ENCODE assay signal across 27 mouse cellular contexts in the genomic region with DNA sequence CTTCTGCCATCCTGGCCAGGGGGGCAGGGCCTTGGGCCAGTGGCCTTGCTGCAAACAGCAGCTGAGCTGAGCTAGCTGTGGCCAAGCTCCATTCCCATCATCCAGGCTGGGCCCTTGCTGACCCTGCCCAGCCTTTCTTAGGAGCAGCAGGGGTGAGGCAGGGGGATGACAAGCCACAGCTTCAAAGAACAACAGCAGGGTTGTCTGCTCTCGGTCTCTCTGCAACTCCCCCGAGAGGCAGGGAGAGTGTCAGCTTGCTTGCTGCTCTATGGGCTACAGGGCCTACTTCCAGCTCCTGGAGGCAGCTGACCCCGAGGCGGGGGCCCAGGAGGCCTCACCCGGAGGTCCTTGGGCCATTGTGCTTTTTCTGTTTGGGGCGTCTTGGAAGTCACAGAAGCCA. TPM values are rescaled to one million over a fixed set of nuclear protein-coding genes. Genes with fewer than 3 reads are reported as not detected.
DNase-seq lines count a peak whose midpoint lies in the region; ATAC-seq lines count a peak whose summit lies in the region.
"Had no signal": no experiment of that assay in that cellular context is flagged by ENCODE, and none has a peak within 500 bp of the region (broad histone marks: within the 10 kb centered on the region; RNA-seq: fewer than 3 reads in every experiment).

No protein-coding gene starts in this region.

- no peaks in the 10 kb centered on the region for H3K27me3 ChIP-seq in kidney, embryonic 14.5 days (ENCODE audit: control insufficient read depth, insufficient read depth, low read length)
- no peaks in the 10 kb centered on the region; the same call in 1 of the 2 replicates for H3K27me3 ChIP-seq in midbrain, embryonic 12.5 days
- H3K27me3 ChIP-seq in midbrain, embryonic 15.5 days (replicated peaks), result 0 out of 2 replicates have a peak, but pooled peaks cover 2% of the 10 kb centered on the region
- no peaks in the 10 kb centered on the region for H3K27me3 ChIP-seq in neural tube, embryonic 11.5 days (ENCODE audit: control insufficient read depth, insufficient read depth, low read length)
- H3K27me3 ChIP-seq: hindbrain, embryonic 12.5 days; limb, embryonic 13.5 days; lung, embryonic 15.5 days had no signal

- H3K9ac ChIP-seq in kidney, embryonic 14.5 days (ENCODE audit: low read depth, low read length), result no peak overlapping the region
- H3K9ac ChIP-seq in midbrain, embryonic 12.5 days (replicated peaks), result no peak overlapping the region
- H3K9ac ChIP-seq in midbrain, embryonic 15.5 days, result no peak overlapping the region
- H3K9ac ChIP-seq in neural tube, embryonic 11.5 days (ENCODE audit: low read length), result no peak overlapping the region; the same call in 1 of the 2 replicates
- H3K9ac ChIP-seq: forebrain, embryonic 12.5 days; hindbrain, embryonic 12.5 days; limb, embryonic 13.5 days; lung, embryonic 15.5 days had no signal

- H3K36me3 ChIP-seq in kidney, embryonic 14.5 days (ENCODE audit: control insufficient read depth, insufficient read depth, low read length), result no peaks in the 10 kb centered on the region
- H3K36me3 ChIP-seq in midbrain, embryonic 12.5 days, result no peaks in the 10 kb centered on the region
- H3K36me3 ChIP-seq in midbrain, embryonic 15.5 days (replicated peaks), result no peaks in the 10 kb centered on the region
- H3K36me3 ChIP-seq in neural tube, embryonic 11.5 days (ENCODE audit: control insufficient read depth, insufficient read depth, low read length), result no peaks in the 10 kb centered on the region
- H3K36me3 ChIP-seq: forebrain, embryonic 12.5 days; hindbrain, embryonic 12.5 days; limb, embryonic 13.5 days; lung, embryonic 15.5 days had no signal

- DNase-seq in kidney, postnatal 4 days, result no peak
- peak; percentile 47 for DNase-seq in embryo, embryonic 11 days
- peak; percentile 32 for DNase-seq in neural tube, embryonic 11.5 days (ENCODE audit: low spot score)
- no peak for DNase-seq in urinary bladder, postnatal 4 days (ENCODE audit: low spot score in 2 of 2)
- DNase-seq: adrenal gland, postnatal 25 days; cerebellum, adult 2 months; cerebellum, postnatal 14 days; gastrocnemius, postnatal 10 days; heart, postnatal 14 days; kidney, postnatal 10 days; layer of hippocampus, adult 9-11 months; midbrain, embryonic 14.5 days; right cerebral cortex, adult 18-20 months; spleen, adult 18-20 months; thymus, postnatal 14 days had no signal

- 0 out of 2 replicates have a peak, but pooled peaks cover 8% of the 10 kb centered on the region for H3K4me1 ChIP-seq in kidney, embryonic 14.5 days (ENCODE audit: control insufficient read depth, insufficient read depth, low read length)
- peaks cover 12% of the 10 kb centered on the region for H3K4me1 ChIP-seq in midbrain, embryonic 12.5 days
- no peaks in the 10 kb centered on the region for H3K4me1 ChIP-seq in midbrain, embryonic 15.5 days
- H3K4me1 ChIP-seq in neural tube, embryonic 11.5 days (ENCODE audit: control insufficient read depth, insufficient read depth, low read length), result peaks cover 8% of the 10 kb centered on the region; the same call in 1 of the 2 replicates

- WGBS in kidney, embryonic 14.5 days, result 10% methylated on average over 6 of the region's 6 CpGs
- 11% methylated on average over 6 of the region's 6 CpGs for WGBS in midbrain, embryonic 12.5 days
- 11% methylated on average over 6 of the region's 6 CpGs for WGBS in midbrain, embryonic 15.5 days
- 3% methylated on average over 6 of the region's 6 CpGs for WGBS in neural tube, embryonic 11.5 days

- no peak overlapping the region for H3K4me3 ChIP-seq in kidney, embryonic 14.5 days (ENCODE audit: low read length)
- H3K4me3 ChIP-seq in midbrain, embryonic 12.5 days, result no peak overlapping the region
- no peak overlapping the region for H3K4me3 ChIP-seq in midbrain, embryonic 15.5 days
- H3K4me3 ChIP-seq in neural tube, embryonic 11.5 days (ENCODE audit: low read depth, low read length), result no peak overlapping the region
- H3K4me3 ChIP-seq: erythroblast, embryonic 14.5 days; forebrain, embryonic 12.5 days; hindbrain, embryonic 12.5 days; limb, embryonic 13.5 days; lung, embryonic 15.5 days had no signal

- H3K9me3 ChIP-seq in kidney, embryonic 14.5 days (ENCODE audit: control insufficient read depth, low read length), result no peaks in the 10 kb centered on the region
- H3K9me3 ChIP-seq in midbrain, embryonic 12.5 days, result no peaks in the 10 kb centered on the region
- no peaks in the 10 kb centered on the region for H3K9me3 ChIP-seq in midbrain, embryonic 15.5 days
- no peaks in the 10 kb centered on the region for H3K9me3 ChIP-seq in neural tube, embryonic 11.5 days (ENCODE audit: control insufficient read depth, low read length)
- H3K9me3 ChIP-seq: forebrain, embryonic 12.5 days; hindbrain, embryonic 12.5 days; limb, embryonic 13.5 days; lung, embryonic 15.5 days had no signal

- peak; percentile 25; the same call in 1 of the 2 replicates for ATAC-seq in kidney, embryonic 14.5 days (ENCODE audit: low FRiP score, low TSS enrichment)
- no peak for ATAC-seq in midbrain, embryonic 12.5 days (ENCODE audit: low FRiP score, low read depth)
- no peak for ATAC-seq in midbrain, embryonic 15.5 days (replicated peaks)
- no peak for ATAC-seq in neural tube, embryonic 11.5 days (ENCODE audit: insufficient read depth, low FRiP score, low TSS enrichment)
- ATAC-seq: CD4-positive, CD25-positive, alpha-beta regulatory T cell, adult 4 months; intestine, postnatal 0 days had no signal

- H3K4me2 ChIP-seq in kidney, embryonic 14.5 days (replicated peaks; ENCODE audit: low read depth, low read length), result no peak overlapping the region
- no peak overlapping the region for H3K4me2 ChIP-seq in midbrain, embryonic 12.5 days (replicated peaks)
- H3K4me2 ChIP-seq in midbrain, embryonic 15.5 days, result no peak overlapping the region
- no peak overlapping the region for H3K4me2 ChIP-seq in neural tube, embryonic 11.5 days (ENCODE audit: low read depth)
- H3K4me2 ChIP-seq: forebrain, embryonic 12.5 days; hindbrain, embryonic 12.5 days; limb, embryonic 13.5 days; liver, embryonic 11.5 days; lung, embryonic 15.5 days had no signal

- H3K27ac ChIP-seq in kidney, embryonic 14.5 days (ENCODE audit: low read depth, low read length), result no peak overlapping the region
- 0 out of 2 replicates have a peak overlapping the region, but pooled peaks have one; percentile 42 for H3K27ac ChIP-seq in midbrain, embryonic 12.5 days (replicated peaks)
- H3K27ac ChIP-seq in midbrain, embryonic 15.5 days, result no peak overlapping the region
- H3K27ac ChIP-seq in neural tube, embryonic 11.5 days (ENCODE audit: low read depth, low read length), result 0 out of 2 replicates have a peak overlapping the region, but pooled peaks have one; percentile 27
- H3K27ac ChIP-seq: forebrain, embryonic 12.5 days; hindbrain, embryonic 12.5 days; limb, embryonic 13.5 days; lung, embryonic 15.5 days had no signal

RNA-seq across cellular contexts. Expression of gene Fzd10, which starts 33.3 kb away (rescaled TPM):
- polyA plus RNA-seq in kidney, embryonic 14.5 days (2014; fragmentation: Nextera tagmentation; extraction: Ambion mirVana), result 3.4 and 3.9 TPM in 2 replicates
- 31.7 and 33.5 TPM in 2 replicates for polyA plus RNA-seq in midbrain, embryonic 12.5 days (2016; fragmentation: Nextera tagmentation; extraction: Ambion mirVana)
- polyA plus RNA-seq in midbrain, embryonic 15.5 days (2015; fragmentation: Nextera tagmentation; extraction: Ambion mirVana), result 5.9 and 6.7 TPM in 2 replicates
- polyA plus RNA-seq in neural tube, embryonic 11.5 days (2014; fragmentation: Nextera tagmentation; extraction: Ambion mirVana), result 21.4 and 21.6 TPM in 2 replicates
- polyA plus RNA-seq: CD4-positive, CD25-positive, alpha-beta regulatory T cell, adult 4 months; erythroblast, embryonic 14.5 days; liver, embryonic 16.5 days had no signal

Comparison
In these comparisons a context has a peak if more than half of its experiments do, and no peak if none do; other contexts are left out.
1. H3K27ac ChIP-seq: peak in midbrain, embryonic 12.5 days (single experiment) and neural tube, embryonic 11.5 days (single experiment); none in kidney, embryonic 14.5 days (single experiment) and midbrain, embryonic 15.5 days (single experiment).
2. DNase-seq: peak in embryo, embryonic 11 days (single experiment) and neural tube, embryonic 11.5 days (single experiment); none in kidney, postnatal 4 days (0 of 2) and urinary bladder, postnatal 4 days (0 of 2).